Mouse (Mus musculus) G1E (cell line): ENCODE data around the gene Kifap3.

Experiments used
- CTCF ChIP-seq: IDR thresholded peaks from 2 replicates; pipeline ENCODE4 v1.5.1; 2012; ENCODE audit warnings: low read depth, low read length, inconsistent platforms, mixed read lengths
- GATA1 ChIP-seq: IDR thresholded peaks from 2 replicates; pipeline ENCODE4 v1.6.1; 2012; ENCODE audit warnings: borderline replicate concordance, low read length, inconsistent platforms, mixed read lengths
- POLR2AphosphoS5 ChIP-seq: IDR thresholded peaks from 2 replicates; pipeline ENCODE4 v1.6.1; 2012; ENCODE audit warnings: low read depth, low read length, inconsistent platforms; ENCODE audit not compliant: insufficient replicate concordance
- TAL1 ChIP-seq: conservative IDR thresholded peaks from 2 replicates; pipeline ENCODE4 v1.6.1; 2012; ENCODE audit warnings: low read depth, low read length, inconsistent platforms, mixed read lengths

DNA sequence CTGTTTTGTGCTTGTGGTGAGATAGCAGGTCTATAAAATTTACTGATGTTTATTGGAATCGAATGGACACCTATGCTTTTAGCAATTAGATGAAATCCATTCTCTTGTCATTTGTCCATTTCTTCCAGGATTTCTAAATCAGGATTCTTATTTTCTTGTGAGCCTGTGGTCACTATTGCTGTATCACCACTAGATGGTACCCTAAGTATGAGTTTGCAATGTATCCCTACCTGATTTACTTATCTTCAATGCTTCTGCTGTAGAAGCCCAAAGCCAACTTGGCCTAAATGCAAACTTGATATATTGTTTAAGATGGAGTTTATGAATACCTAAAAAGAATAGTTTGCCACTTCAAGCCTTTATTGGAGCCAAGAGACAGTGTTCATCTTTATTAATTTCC lies 54.7 kb downstream of the Kifap3 start:
- TF ChIP-seq CTCF = no peak
- no peak for TF ChIP-seq GATA1
- no peak for TF ChIP-seq TAL1
- TF ChIP-seq POLR2AphosphoS5 = no peak
